Mouse (Mus musculus) ES-Bruce4 (cell line): ENCODE measurements around the gene Fbxo2. TPM values are rescaled to one million over a fixed set of nuclear protein-coding genes. Genes with fewer than 3 reads are reported as not detected.
A peak's percentile ranks its signal among the peaks of the same experiment; 100 is the strongest.

ENCODE experiments used
- H3K27ac ChIP-seq: 2 replicates; pipeline ENCODE4 v1.5.1; 2012; ENCODE audit warnings: low read length, inconsistent platforms; ENCODE audit not compliant: insufficient read depth
- H3K27me3 ChIP-seq: 2 replicates; pipeline ENCODE4 v1.6.1; 2012; ENCODE audit warnings: mild to moderate bottlenecking, low read length, inconsistent platforms; ENCODE audit not compliant: control insufficient read depth, poor library complexity, insufficient read depth, severe bottlenecking
- H3K36me3 ChIP-seq: 2 replicates; pipeline ENCODE4 v1.6.1; 2012; ENCODE audit warnings: inconsistent platforms, mild to moderate bottlenecking, low read length, moderate library complexity; ENCODE audit not compliant: control insufficient read depth, poor library complexity, insufficient read depth, severe bottlenecking
- H3K4me1 ChIP-seq: one replicate; pipeline ENCODE4 v1.8.1; 2011; ENCODE audit warnings: low read length; ENCODE audit not compliant: control insufficient read depth, insufficient read depth
- H3K4me3 ChIP-seq: 2 replicates; pipeline ENCODE4 v1.5.1; 2011; ENCODE audit warnings: low read depth, mild to moderate bottlenecking, low read length
- H3K9ac ChIP-seq: 2 replicates; pipeline ENCODE4 v1.6.1; 2012; ENCODE audit warnings: low read depth, mild to moderate bottlenecking, inconsistent platforms; ENCODE audit not compliant: poor library complexity, severe bottlenecking
- H3K9me3 ChIP-seq: replicated peaks from 2 replicates; pipeline ENCODE4 v1.6.1; 2012; ENCODE audit warnings: mild to moderate bottlenecking, low read length, inconsistent platforms; ENCODE audit not compliant: control insufficient read depth, poor library complexity, insufficient read depth, severe bottlenecking
- CTCF ChIP-seq: IDR thresholded peaks from one replicate; pipeline ENCODE4 v1.8.1; 2011; ENCODE audit warnings: low read depth, low read length
- EP300 ChIP-seq: IDR thresholded peaks from 2 replicates; pipeline ENCODE4 v1.6.1; 2011; ENCODE audit warnings: low read depth, low read length; ENCODE audit not compliant: insufficient read depth
- POLR2A ChIP-seq: IDR thresholded peaks from one replicate; pipeline ENCODE4 v1.8.1; 2011; ENCODE audit warnings: low read length; ENCODE audit not compliant: insufficient read depth
- polyA plus RNA-seq: library from polyadenylated mRNA; stranded (reverse); fragments of >200 nt; gene quantifications from 2 replicates; pipeline ENCODE4 v1.2.4, GENCODE M21; 2011; ENCODE audit warnings: low read depth; ENCODE audit not compliant: missing spikeins, insufficient read depth, insufficient read length

The Fbxo2 gene
- polyA plus RNA-seq, 1 experiment: 6.0 TPM

DNA sequence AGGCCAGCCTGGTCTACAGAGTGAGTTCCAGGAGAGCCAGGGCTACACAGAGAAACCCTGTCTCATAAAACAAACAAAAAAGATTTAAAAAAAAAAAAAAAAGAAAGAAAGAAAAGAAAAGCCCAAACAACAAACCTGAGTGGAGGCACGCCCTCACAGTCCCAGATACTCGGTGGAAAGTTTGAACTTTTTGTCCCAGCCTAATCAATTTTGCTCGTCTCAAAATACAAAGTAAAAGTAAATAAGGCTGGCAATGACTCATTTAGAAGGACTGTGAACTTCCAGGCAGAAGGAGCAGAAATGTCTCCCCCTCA, 9.5 kb upstream of the Fbxo2 start:
- Histone ChIP-seq H3K27ac (peak overlapping the region; percentile 95), H3K36me3 (peaks cover 18% of the 10 kb centered on the region), H3K9ac (peak overlapping the region; percentile 94), H3K9me3 (no peaks in the 10 kb centered on the region), H3K4me1 (peaks cover 8% of the 10 kb centered on the region), H3K4me3 (no peak overlapping the region; the same call in 1 of the 2 replicates), H3K27me3 (no peaks in the 10 kb centered on the region)
- TF ChIP-seq EP300: no peak
- TF ChIP-seq POLR2A: no peak
- TF ChIP-seq CTCF: no peak

DNA sequence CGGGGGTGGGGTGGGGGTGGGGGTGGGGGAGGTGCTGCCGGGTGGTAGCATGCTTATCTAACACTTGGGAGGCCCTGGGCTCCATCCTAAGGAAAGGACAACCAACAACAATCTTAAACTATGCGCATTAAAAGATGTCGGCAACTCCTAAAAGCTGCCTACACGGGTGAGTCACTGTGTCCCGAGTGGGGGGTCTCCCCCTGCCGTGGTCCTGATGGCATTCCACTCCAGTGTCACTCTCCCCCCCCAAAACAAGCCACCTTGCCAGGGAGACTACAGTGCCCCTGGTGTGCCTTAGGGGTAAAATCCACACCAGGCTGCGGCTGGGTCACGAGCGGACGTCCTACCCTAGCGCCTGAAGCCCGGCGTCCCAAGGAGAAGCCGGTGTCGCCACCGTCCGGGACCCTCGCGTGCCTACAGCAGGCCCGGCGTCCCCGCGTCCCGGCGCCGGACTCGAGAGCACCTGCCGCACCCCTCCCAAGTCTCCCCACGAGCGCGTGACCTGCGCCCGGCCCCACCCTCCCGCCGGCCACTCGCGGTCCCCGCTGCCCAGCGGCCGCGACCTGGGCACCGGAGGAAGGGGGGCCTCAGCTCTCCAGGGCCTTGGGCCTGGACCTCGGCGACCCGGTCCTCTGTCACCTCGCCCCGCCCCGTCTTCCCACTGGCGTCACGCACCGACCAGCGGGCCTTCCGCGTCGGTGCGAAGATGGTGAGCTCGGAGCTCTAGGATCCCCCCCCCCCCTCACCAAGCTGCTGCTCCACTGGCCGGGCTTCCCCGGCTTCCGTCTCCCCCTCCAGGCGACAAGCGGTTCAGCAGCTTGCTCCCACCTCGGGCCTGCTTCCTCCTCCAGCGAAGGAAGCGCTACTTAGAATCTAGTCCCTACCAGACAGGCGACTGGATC, 8.9 kb upstream of the Fbxo2 start, which contains the start of gene Fbxo6:
Fbxo6 (minus strand) TSS at position 874 of the 902 bp plus-strand sequence.
- Histone ChIP-seq H3K4me1 (peaks cover 10% of the 10 kb centered on the region), H3K9me3 (no peaks in the 10 kb centered on the region), H3K4me3 (peak within 1 kb of the TSS; percentile 94), H3K27ac (peak within 1 kb of the TSS; percentile 69), H3K27me3 (no peaks in the 10 kb centered on the region), H3K36me3 (peaks cover 14% of the 10 kb centered on the region), H3K9ac (peak within 1 kb of the TSS; percentile 94)
- TF ChIP-seq CTCF (peak; percentile 45), POLR2A (no peak), EP300 (no peak)

DNA sequence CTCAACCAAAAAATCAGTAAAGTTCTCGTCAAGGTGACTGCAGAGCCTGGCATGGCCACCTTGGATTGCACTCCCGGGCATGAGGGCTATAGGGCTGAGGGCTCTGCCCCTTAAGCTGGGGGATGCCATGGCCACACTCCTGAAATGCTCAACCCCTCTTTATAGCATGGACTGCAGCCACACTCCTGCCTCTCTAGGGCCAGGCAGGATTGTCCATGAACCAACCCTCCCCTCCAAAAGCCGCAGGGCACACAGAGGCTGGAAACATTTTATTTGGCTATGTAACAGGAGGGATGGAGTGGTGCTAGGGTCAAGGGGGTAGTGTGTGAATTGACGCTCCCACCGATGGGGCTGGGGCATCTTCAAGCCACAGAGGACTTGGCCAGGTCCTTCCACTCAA, 7.9 kb upstream of the Fbxo2 start:
- peaks cover 10% of the 10 kb centered on the region for H3K4me1 ChIP-seq
- H3K36me3 ChIP-seq: peaks cover 6% of the 10 kb centered on the region
- no peaks in the 10 kb centered on the region for H3K9me3 ChIP-seq
- H3K27ac ChIP-seq: peak overlapping the region; percentile 69
- no peak overlapping the region for H3K9ac ChIP-seq
- no peak for TF ChIP-seq EP300
- no peak for TF ChIP-seq POLR2A
- TF ChIP-seq CTCF: no peak
- H3K4me3 ChIP-seq: no peak overlapping the region
- H3K27me3 ChIP-seq: no peaks in the 10 kb centered on the region

DNA sequence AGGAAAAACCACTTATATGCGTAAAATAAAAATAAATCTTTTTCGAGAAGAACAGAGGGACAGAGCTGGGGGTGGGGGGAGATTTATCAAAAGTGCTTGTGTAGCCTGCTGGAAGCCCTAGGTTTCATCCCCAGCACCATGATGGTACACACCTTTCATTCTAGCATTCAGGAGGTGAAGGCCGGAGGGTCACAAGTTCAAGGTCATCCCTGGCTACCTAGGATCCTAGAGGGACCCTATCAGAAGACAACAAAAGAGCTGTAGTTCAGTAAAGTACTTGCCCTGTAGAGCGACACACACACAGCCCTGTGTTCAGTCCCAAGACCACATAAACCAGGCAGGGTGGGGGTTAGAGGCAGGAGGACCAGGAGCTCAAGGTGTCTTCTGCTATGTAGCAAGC, 6.4 kb upstream of the Fbxo2 start:
- H3K9ac ChIP-seq: no peak overlapping the region
- H3K27ac ChIP-seq: peak overlapping the region; percentile 34; the same call in 1 of the 2 replicates
- H3K36me3 ChIP-seq: peaks cover 6% of the 10 kb centered on the region
- TF ChIP-seq EP300 (no peak), POLR2A (no peak), CTCF (no peak)
- H3K4me1 ChIP-seq: peaks cover 10% of the 10 kb centered on the region
- H3K4me3 ChIP-seq: no peak overlapping the region
- H3K9me3 ChIP-seq: no peaks in the 10 kb centered on the region
- H3K27me3 ChIP-seq: no peaks in the 10 kb centered on the region

DNA sequence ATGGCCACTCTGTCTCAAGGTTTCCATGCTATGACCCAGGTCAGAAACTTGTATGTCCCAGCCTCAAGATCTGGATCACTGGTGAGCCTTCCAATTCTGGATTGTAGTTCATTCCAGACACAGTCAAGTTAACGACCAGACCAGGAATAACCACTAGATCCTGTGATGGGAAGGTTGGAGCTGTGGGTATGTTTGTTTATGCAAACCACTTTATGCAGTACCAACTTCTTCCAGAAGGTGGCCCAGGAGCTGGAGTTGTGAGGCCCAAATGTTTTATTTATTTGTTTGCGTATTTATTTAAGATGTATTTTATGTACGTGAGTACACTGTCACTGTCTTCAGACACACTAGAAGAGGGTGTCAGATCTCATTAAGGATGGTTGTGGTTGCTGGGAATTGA, 5.4 kb upstream of the Fbxo2 start:
- Histone ChIP-seq H3K27ac (peak overlapping the region; percentile 16; the same call in 1 of the 2 replicates), H3K4me1 (peaks cover 10% of the 10 kb centered on the region), H3K9ac (no peak overlapping the region), H3K4me3 (no peak overlapping the region), H3K36me3 (peaks cover 6% of the 10 kb centered on the region), H3K27me3 (no peaks in the 10 kb centered on the region), H3K9me3 (no peaks in the 10 kb centered on the region)
- TF ChIP-seq EP300 (no peak), POLR2A (no peak), CTCF (no peak)
